Mouse (Mus musculus) CH12.LX (cell line): ENCODE measurements around the gene Orc1. TPM values are rescaled to one million over a fixed set of nuclear protein-coding genes. Genes with fewer than 3 reads are reported as not detected.

Source experiments
- DNase-seq: peaks from one replicate; pipeline ENCODE4 v3.0.0-alpha.2; 2013; ENCODE audit errors: extremely low read depth
- H3K27ac ChIP-seq: 2 replicates; pipeline ENCODE4 v1.5.1; 2012; ENCODE audit warnings: low read depth, mild to moderate bottlenecking, control low read depth, moderate library complexity; ENCODE audit not compliant: insufficient read depth
- H3K27me3 ChIP-seq: replicated peaks from 2 replicates; pipeline ENCODE3; 2012; ENCODE audit warnings: inconsistent platforms
- H3K36me3 ChIP-seq, 2 experiments: replicated peaks in 1 of 2; 2 replicates each; pipeline versions ENCODE3 to v1.6.1; 2012; ENCODE audit warnings: inconsistent platforms in 1 of 2, low read length in 1 of 2, mild to moderate bottlenecking in 1 of 2, mixed read lengths in 1 of 2, moderate library complexity in 1 of 2; ENCODE audit not compliant: control insufficient read depth in 1 of 2, insufficient read depth in 1 of 2
- H3K4me1 ChIP-seq, 2 experiments: 2 replicates each; pipeline ENCODE4 v1.6.1; 2012; ENCODE audit warnings: inconsistent platforms in 1 of 2, moderate library complexity in 1 of 2; ENCODE audit not compliant: insufficient read depth in 2 of 2, control insufficient read depth in 1 of 2
- H3K4me2 ChIP-seq: 2 replicates; pipeline ENCODE4 v1.6.1; 2012; ENCODE audit warnings: low read depth, mild to moderate bottlenecking, control low read depth; ENCODE audit not compliant: poor library complexity, insufficient read depth, severe bottlenecking
- H3K4me3 ChIP-seq, 3 experiments: fragments of 150-350 bp in 1 of 3; sonication (generic) in 1 of 3; replicated peaks in 1 of 3; 2 replicates each; pipeline versions ENCODE3 to v1.5.1; 2011 to 2012; ENCODE audit warnings: low read depth in 2 of 3, low read length in 2 of 3, mild to moderate bottlenecking in 2 of 3, moderate library complexity in 2 of 3, control low read depth in 1 of 3, improper control_type of control experiment in 1 of 3, inconsistent platforms in 1 of 3, mixed read lengths in 1 of 3; ENCODE audit not compliant: poor library complexity in 1 of 3
- H3K79me2 ChIP-seq: replicated peaks from 2 replicates; pipeline ENCODE4 v1.6.1; 2012; ENCODE audit warnings: mild to moderate bottlenecking, moderate library complexity; ENCODE audit not compliant: control insufficient read depth, poor library complexity, insufficient read depth, severe bottlenecking; ENCODE audit errors: extremely low read depth
- H3K9ac ChIP-seq: 2 replicates; pipeline ENCODE4 v1.6.1; 2012; ENCODE audit warnings: low read depth, mild to moderate bottlenecking, control low read depth, moderate library complexity; ENCODE audit not compliant: insufficient read depth
- H3K9me3 ChIP-seq: replicated peaks from 2 replicates; pipeline ENCODE3; 2012; ENCODE audit warnings: low read length, inconsistent platforms, mixed read lengths
- BHLHE40 ChIP-seq: IDR thresholded peaks from 2 replicates; pipeline ENCODE4 v1.6.1; 2011; ENCODE audit warnings: mild to moderate bottlenecking, low read depth, low read length, improper control_type of control experiment
- CHD1 ChIP-seq: IDR thresholded peaks from 2 replicates; pipeline ENCODE4 v1.6.1; 2012; ENCODE audit warnings: low read depth, low read length, improper control_type of control experiment, inconsistent platforms
- CHD2 ChIP-seq: IDR thresholded peaks from 2 replicates; pipeline ENCODE4 v1.6.1; 2011; ENCODE audit warnings: low read length, improper control_type of control experiment
- CTCF ChIP-seq, 2 experiments: IDR thresholded peaks in 1 of 2; conservative IDR thresholded peaks in 1 of 2; 2 replicates each; pipeline ENCODE4 v1.5.1; 2011 to 2012; ENCODE audit warnings: low read depth in 2 of 2, low read length in 2 of 2, improper control_type of control experiment in 1 of 2, inconsistent platforms in 1 of 2, mild to moderate bottlenecking in 1 of 2, moderate library complexity in 1 of 2
- E2F4 ChIP-seq: IDR thresholded peaks from 2 replicates; pipeline ENCODE4 v1.6.1; 2011; ENCODE audit warnings: low read depth, low read length, improper control_type of control experiment; ENCODE audit not compliant: insufficient replicate concordance
- ELF1 ChIP-seq: IDR thresholded peaks from 2 replicates; pipeline ENCODE4 v1.6.1; 2014; ENCODE audit warnings: low read depth, mild to moderate bottlenecking, inconsistent platforms, low read length, improper control_type of control experiment
- EP300 ChIP-seq: IDR thresholded peaks from 2 replicates; pipeline ENCODE4 v1.6.1; 2011; ENCODE audit warnings: low read length, improper control_type of control experiment
- ETS1 ChIP-seq: conservative IDR thresholded peaks from 2 replicates; pipeline ENCODE4 v1.6.1; 2012; ENCODE audit warnings: low read depth, mild to moderate bottlenecking, inconsistent platforms, low read length, improper control_type of control experiment, moderate library complexity
- GABPA ChIP-seq: IDR thresholded peaks from 2 replicates; pipeline ENCODE4 v1.6.1; 2012; ENCODE audit warnings: low read depth, low read length, improper control_type of control experiment, inconsistent platforms; ENCODE audit not compliant: insufficient replicate concordance
- HCFC1 ChIP-seq: IDR thresholded peaks from 2 replicates; pipeline ENCODE4 v1.6.1; 2012; ENCODE audit warnings: low read depth, mild to moderate bottlenecking, inconsistent platforms, low read length, improper control_type of control experiment
- IRF4 ChIP-seq: IDR thresholded peaks from 2 replicates; pipeline ENCODE4 v1.6.1; 2014; ENCODE audit warnings: low read depth, mild to moderate bottlenecking, inconsistent platforms, low read length, improper control_type of control experiment
- JUN ChIP-seq: IDR thresholded peaks from 2 replicates; pipeline ENCODE4 v1.6.1; 2011; ENCODE audit warnings: low read depth, mild to moderate bottlenecking, low read length, improper control_type of control experiment, moderate library complexity; ENCODE audit not compliant: insufficient read depth
- JUND ChIP-seq: conservative IDR thresholded peaks from 2 replicates; pipeline ENCODE4 v1.6.1; 2011; ENCODE audit warnings: low read depth, low read length, improper control_type of control experiment
- KAT2A ChIP-seq: IDR thresholded peaks from 2 replicates; pipeline ENCODE4 v1.6.1; 2012; ENCODE audit warnings: low read length, improper control_type of control experiment, inconsistent platforms; ENCODE audit not compliant: insufficient replicate concordance
- MAFK ChIP-seq: IDR thresholded peaks from 2 replicates; pipeline ENCODE4 v1.6.1; 2011; ENCODE audit warnings: low read length, improper control_type of control experiment; ENCODE audit not compliant: insufficient replicate concordance
- MAX ChIP-seq: IDR thresholded peaks from 2 replicates; pipeline ENCODE4 v1.6.1; 2011; ENCODE audit warnings: low read length, improper control_type of control experiment
- MAZ ChIP-seq: IDR thresholded peaks from 2 replicates; pipeline ENCODE4 v1.6.1; 2012; ENCODE audit warnings: low read depth, mild to moderate bottlenecking, inconsistent platforms, low read length, improper control_type of control experiment, moderate library complexity
- MEF2A ChIP-seq: IDR thresholded peaks from 2 replicates; pipeline ENCODE4 v1.6.1; 2014; ENCODE audit warnings: low read depth, mild to moderate bottlenecking, inconsistent platforms, low read length, improper control_type of control experiment, borderline replicate concordance
- MXI1 ChIP-seq: IDR thresholded peaks from 2 replicates; pipeline ENCODE4 v1.6.1; 2011; ENCODE audit warnings: mild to moderate bottlenecking, low read depth, low read length, improper control_type of control experiment
- MYC ChIP-seq: IDR thresholded peaks from 2 replicates; pipeline ENCODE4 v1.6.1; 2011; ENCODE audit warnings: low read depth, mild to moderate bottlenecking, improper control_type of control experiment, low read length
- NELFE ChIP-seq: IDR thresholded peaks from 2 replicates; pipeline ENCODE4 v1.6.1; 2011; ENCODE audit warnings: low read depth, low read length, improper control_type of control experiment
- NRF1 ChIP-seq: IDR thresholded peaks from 2 replicates; pipeline ENCODE4 v1.6.1; 2014; ENCODE audit warnings: low read depth, mild to moderate bottlenecking, inconsistent platforms, low read length, improper control_type of control experiment, moderate library complexity
- PAX5 ChIP-seq: IDR thresholded peaks from 2 replicates; pipeline ENCODE4 v1.6.1; 2012; ENCODE audit warnings: low read length, inconsistent platforms, mixed read lengths
- POLR2A ChIP-seq: IDR thresholded peaks from 2 replicates; pipeline ENCODE4 v1.6.1; 2011; ENCODE audit warnings: low read depth, mild to moderate bottlenecking, improper control_type of control experiment, low read length
- POLR2AphosphoS2 ChIP-seq: IDR thresholded peaks from 2 replicates; pipeline ENCODE4 v1.6.1; 2011; ENCODE audit warnings: low read depth, low read length, improper control_type of control experiment
- RAD21 ChIP-seq: IDR thresholded peaks from 2 replicates; pipeline ENCODE4 v1.6.1; 2011; ENCODE audit warnings: low read depth, mild to moderate bottlenecking, low read length, improper control_type of control experiment, moderate library complexity
- RCOR1 ChIP-seq: conservative IDR thresholded peaks from 2 replicates; pipeline ENCODE4 v1.6.1; 2012; ENCODE audit warnings: low read depth, mild to moderate bottlenecking, inconsistent platforms, low read length, improper control_type of control experiment
- SIN3A ChIP-seq: IDR thresholded peaks from 2 replicates; pipeline ENCODE4 v1.6.1; 2012; ENCODE audit warnings: low read length, improper control_type of control experiment, inconsistent platforms
- SMC3 ChIP-seq: IDR thresholded peaks from 2 replicates; pipeline ENCODE4 v1.6.1; 2011; ENCODE audit warnings: low read depth, low read length, improper control_type of control experiment
- TBP ChIP-seq: conservative IDR thresholded peaks from 2 replicates; pipeline ENCODE4 v1.6.1; 2011; ENCODE audit warnings: low read depth, low read length, improper control_type of control experiment
- TCF12 ChIP-seq: IDR thresholded peaks from 2 replicates; pipeline ENCODE4 v1.6.1; 2014; ENCODE audit warnings: low read depth, mild to moderate bottlenecking, inconsistent platforms, low read length, improper control_type of control experiment
- UBTF ChIP-seq: IDR thresholded peaks from 2 replicates; pipeline ENCODE4 v1.6.1; 2012; ENCODE audit warnings: low read depth, mild to moderate bottlenecking, inconsistent platforms, low read length, improper control_type of control experiment, moderate library complexity
- USF1 ChIP-seq: IDR thresholded peaks from 2 replicates; pipeline ENCODE4 v1.6.1; 2014; ENCODE audit warnings: low read depth, mild to moderate bottlenecking, inconsistent platforms, low read length, improper control_type of control experiment
- USF2 ChIP-seq: conservative IDR thresholded peaks from 2 replicates; pipeline ENCODE4 v1.6.1; 2011; ENCODE audit warnings: low read depth, low read length, improper control_type of control experiment
- ZC3H11A ChIP-seq: IDR thresholded peaks from 2 replicates; pipeline ENCODE4 v1.6.1; 2012; ENCODE audit warnings: low read depth, mild to moderate bottlenecking, inconsistent platforms, low read length, improper control_type of control experiment
- ZKSCAN1 ChIP-seq: IDR thresholded peaks from 2 replicates; pipeline ENCODE4 v1.6.1; 2012; ENCODE audit warnings: low read depth, inconsistent platforms, low read length, improper control_type of control experiment, borderline replicate concordance
- ZMIZ1 ChIP-seq: IDR thresholded peaks from 2 replicates; pipeline ENCODE4 v1.6.1; 2012; ENCODE audit warnings: low read depth, mild to moderate bottlenecking, inconsistent platforms, low read length, improper control_type of control experiment
- ZNF384 ChIP-seq: IDR thresholded peaks from 2 replicates; pipeline ENCODE4 v1.6.1; 2012; ENCODE audit warnings: low read depth, low read length, improper control_type of control experiment, inconsistent platforms
- dilution Hi-C: fragments of 300-500 bp; cut with MboI; formaldehyde crosslinking; loops from 2 replicates; pipeline ENCODE4 v1.14.3; 2020; ENCODE audit warnings: low sequenced_read_pairs; ENCODE audit not compliant: extremely low pct_unique_long_range_greater_than_20kb, extremely low pct_ligation_motif_present
- in situ Hi-C: fragments of 300-500 bp; cut with MboI; formaldehyde crosslinking; loops from 3 replicates; pipeline ENCODE4 v1.14.3; 2019; ENCODE audit warnings: low sequenced_read_pairs, low pct_ligation_motif_present, low pct_unique_long_range_greater_than_20kb, mixed read lengths
- polyA plus RNA-seq: library from polyadenylated mRNA; unstranded; fragments of >175 nt; gene quantifications from 2 replicates; pipeline ENCODE4 v1.2.1, GENCODE M21; 2012; ENCODE audit warnings: low read depth; ENCODE audit not compliant: insufficient read length
- total RNA-seq, 2 experiments: library from RNA; depleted of rRNA; stranded (reverse); fragments of 300-350 nt in 1 of 2; fragments of >200 nt in 1 of 2; gene quantifications; 2 replicates each; pipeline ENCODE4 v1.2.3; 2012 to 2014

The Orc1 gene
- total and polyA plus RNA-seq, 3 experiments = 16.3 to 25.4 (median 24.8) TPM

DNA sequence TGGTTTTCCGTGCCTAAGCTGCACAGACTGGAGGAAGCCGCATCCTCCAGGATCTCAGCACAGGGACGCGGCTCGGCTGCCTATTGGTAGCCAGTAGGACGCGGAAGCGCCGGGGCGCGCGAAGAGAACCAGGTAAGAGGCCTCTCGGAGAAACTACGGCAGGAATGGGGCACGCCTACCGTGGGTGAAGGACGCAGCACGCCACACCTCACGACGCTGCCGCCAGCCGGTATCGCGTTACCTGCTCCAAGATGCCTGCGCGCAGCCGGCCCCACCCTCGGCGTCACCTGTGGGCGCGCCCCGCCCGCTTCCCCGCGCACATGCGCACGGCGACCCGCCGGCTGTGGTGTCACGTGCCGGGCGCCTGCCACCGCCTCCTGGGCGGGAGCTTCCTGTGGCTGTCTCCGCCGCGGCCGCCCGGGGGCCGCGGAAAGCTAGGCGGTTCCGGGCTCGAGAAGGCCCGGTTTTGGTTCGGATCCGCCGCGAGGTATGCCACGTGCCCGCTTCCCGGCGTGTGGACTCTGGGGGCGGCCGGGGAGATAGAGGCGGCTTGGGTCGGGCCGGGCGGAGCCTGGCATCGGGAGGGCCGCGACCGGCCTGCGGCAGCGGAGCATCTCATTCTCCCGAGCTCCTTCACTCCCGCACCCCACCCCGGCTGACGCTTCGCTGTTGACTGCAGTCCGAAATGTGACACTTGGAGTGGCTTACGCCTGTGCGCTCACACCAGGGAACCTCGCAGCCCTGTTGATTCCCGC lies 40.5 kb downstream of the Orc1 start, which contains the start of gene Cc2d1b:
TSS of gene Cc2d1b (plus strand) at position 354 of the 755 bp plus-strand sequence.
- H3K36me3 ChIP-seq = peaks cover 16 to 53% of the 10 kb centered on the region in 2 experiments
- peak; percentile 94 for DNase-seq
- dilution Hi-C loops = no loop called here

DNA sequence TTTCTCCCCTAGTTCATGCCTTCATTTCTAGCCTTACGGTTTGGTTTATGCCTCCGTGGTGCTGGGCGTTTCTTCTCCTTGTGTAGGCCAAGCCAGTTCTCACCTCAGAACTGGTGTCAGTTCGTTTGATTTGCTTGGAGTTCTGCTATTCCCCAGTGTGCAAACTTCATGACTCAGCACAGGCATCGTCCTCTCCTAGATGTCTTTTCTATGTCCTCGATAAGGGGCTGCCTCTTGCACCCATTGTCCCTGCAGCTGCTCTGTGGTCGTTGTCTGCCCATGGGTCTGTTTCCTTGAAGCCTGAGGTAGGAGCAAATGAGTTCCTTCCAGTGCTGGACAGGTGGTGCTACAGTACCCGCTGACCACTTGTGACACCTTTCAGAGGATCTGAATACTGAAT lies 41.3 kb downstream of the Orc1 start:
- H3K36me3 ChIP-seq = peaks cover 24 to 53% of the 10 kb centered on the region in 2 experiments
- dilution Hi-C loops (no loop called here), in situ Hi-C loops (no loop called here)
- peak overlapping the region; percentile 73 for H3K4me2 ChIP-seq
- no peaks in the 10 kb centered on the region for H3K9me3 ChIP-seq
- peak overlapping the region; percentile 97 for H3K9ac ChIP-seq
- peak; percentile 24 for DNase-seq
- peak overlapping the region; percentile 64; the same call in 1 of the 2 replicates for H3K27ac ChIP-seq
- H3K27me3 ChIP-seq = no peaks in the 10 kb centered on the region
- peak overlapping the region; percentile 88 to 90 (median 89) for H3K4me3 ChIP-seq
- H3K79me2 ChIP-seq = peaks cover 3% of the 10 kb centered on the region; the same call in 1 of the 2 replicates
- peaks cover 4 to 29% of the 10 kb centered on the region in 2 experiments; a peak in 3 of 4 replicates for H3K4me1 ChIP-seq
- TF ChIP-seq ELF1 (no peak), MAX (no peak), MAFK (no peak), NELFE (no peak)

More for the DNA sequence above, 40.5 kb downstream of the Orc1 start, which contains the start of gene Cc2d1b:
- peaks cover 3% of the 10 kb centered on the region; the same call in 1 of the 2 replicates for H3K79me2 ChIP-seq
- peak within 1 kb of the TSS; percentile 88 to 90 (median 89) for H3K4me3 ChIP-seq
- in situ Hi-C loops = no loop called here
- H3K4me2 ChIP-seq = peak within 1 kb of the TSS; percentile 73
- H3K4me1 ChIP-seq = peaks cover 4 to 29% of the 10 kb centered on the region in 2 experiments; a peak in 3 of 4 replicates
- peak within 1 kb of the TSS; percentile 97 for H3K9ac ChIP-seq
- no peaks in the 10 kb centered on the region for H3K9me3 ChIP-seq
- TF ChIP-seq MAZ (peak; percentile 55; the same call in 1 of the 2 replicates), IRF4 (peak; percentile 42; the same call in 1 of the 2 replicates), ZKSCAN1 (no peak; the same call in 1 of the 2 replicates), USF2 (peak; percentile 84), MEF2A (peak; percentile 45; the same call in 1 of the 2 replicates), MAFK (no peak), MYC (peak; percentile 87), JUN (no peak), NELFE (peak; percentile 93), POLR2AphosphoS2 (0 out of 2 replicates have a peak, but pooled peaks have one; percentile 71), CTCF (conservative IDR thresholded peaks at IDR 0.05 in 1 of 2, IDR thresholded peaks at IDR 0.05 in 1 of 2; ENCODE audit: low read depth in 2 of 2, low read length in 2 of 2) (no peak), POLR2A (peak; percentile 92), ZMIZ1 (peak; percentile 16; the same call in 1 of the 2 replicates), JUND (no peak), SMC3 (no peak), UBTF (peak; percentile 55; the same call in 1 of the 2 replicates), KAT2A (0 out of 2 replicates have a peak, but pooled peaks have one; percentile 58), NRF1 (peak; percentile 98), TCF12 (peak; percentile 83), RCOR1 (0 out of 2 replicates have a peak, but pooled peaks have one; percentile 73), ZC3H11A (no peak), HCFC1 (peak; percentile 66), MXI1 (peak; percentile 85), CHD2 (peak; percentile 96), EP300 (no peak), RAD21 (no peak), TBP (peak; percentile 62; the same call in 1 of the 2 replicates), ELF1 (peak; percentile 82), ETS1 (0 out of 2 replicates have a peak, but pooled peaks have one; percentile 22), GABPA (no peak), CHD1 (no peak), MAX (peak; percentile 94), PAX5 (no peak), BHLHE40 (peak; percentile 100), SIN3A (peak; percentile 90), ZNF384 (no peak), USF1 (peak; percentile 99), E2F4 (0 out of 2 replicates have a peak, but pooled peaks have one; percentile 62)
- H3K27me3 ChIP-seq = no peaks in the 10 kb centered on the region
- H3K27ac ChIP-seq = peak within 1 kb of the TSS; percentile 64
